Mouse (Mus musculus): ENCODE measurements at regions not wholly inside any gene's neighbourhood (a gene's known extent, or its start where the extent isn't known, plus 50 kb on each side); places are given as distances from the start of the nearest gene placed in this dataset.

- TF ChIP-seq CTCF (IDR thresholded peaks at IDR 0.05; ENCODE audit: control insufficient read depth, insufficient read depth, insufficient read length) (no peak), FOSL1 (IDR thresholded peaks at IDR 0.05; ENCODE audit: insufficient read depth, low read length, poor library complexity, severe bottlenecking) (no peak), USF1 (IDR thresholded peaks at IDR 0.05; ENCODE audit: low read depth) (no peak)
- H3K4me3 ChIP-seq (ENCODE audit: insufficient read depth, poor library complexity, severe bottlenecking) = no peak overlapping the region
Observed at GRCm38 (mm10) chr6:81698173-81698572, 225.3 kb upstream of the Gcfc2 start.

GRCm38 (mm10) chr6:81714867-81715266 is 208.6 kb upstream of the Gcfc2 start:
- TF ChIP-seq MYOG (IDR thresholded peaks at IDR 0.05; ENCODE audit: control insufficient read depth, extremely low read depth, insufficient read length) = no peak
- TF ChIP-seq USF1 (IDR thresholded peaks at IDR 0.05; ENCODE audit: low read depth) = no peak
- no peak for TF ChIP-seq FOSL1 (IDR thresholded peaks at IDR 0.05; ENCODE audit: insufficient read depth, low read length, poor library complexity, severe bottlenecking)
- TF ChIP-seq CTCF (IDR thresholded peaks at IDR 0.05; ENCODE audit: control insufficient read depth, insufficient read depth, insufficient read length) = no peak
- no peak for TF ChIP-seq CEBPB (IDR thresholded peaks at IDR 0.05; ENCODE audit: low read depth)
- TF ChIP-seq MYOD1 (IDR thresholded peaks at IDR 0.05; ENCODE audit: control insufficient read depth, insufficient read length, low read depth) = no peak
- no peak for TF ChIP-seq MAX (IDR thresholded peaks at IDR 0.05)
- no peak overlapping the region for H3ac ChIP-seq (ENCODE audit: control insufficient read depth, insufficient read length, low read depth)
- no peaks in the 10 kb centered on the region for H3K36me3 ChIP-seq (ENCODE audit: control insufficient read depth, insufficient read depth)
- no peak overlapping the region for H3K4me3 ChIP-seq (ENCODE audit: insufficient read depth, poor library complexity, severe bottlenecking)
- H3K79me3 ChIP-seq (ENCODE audit: low read depth) = no peaks in the 10 kb centered on the region
- no peaks in the 10 kb centered on the region for H3K27me3 ChIP-seq (ENCODE audit: control insufficient read depth, insufficient read depth, insufficient read length)
- H3K79me2 ChIP-seq (ENCODE audit: control insufficient read depth, insufficient read depth) = no peaks in the 10 kb centered on the region

More at GRCm38 (mm10) chr6:81698173-81698572, 225.3 kb upstream of the Gcfc2 start:
- H3ac ChIP-seq (ENCODE audit: control insufficient read depth, insufficient read length, low read depth) = no peak overlapping the region
- H3K79me2 ChIP-seq (ENCODE audit: control insufficient read depth, insufficient read depth) = no peaks in the 10 kb centered on the region
- H3K36me3 ChIP-seq (ENCODE audit: control insufficient read depth, insufficient read depth) = no peaks in the 10 kb centered on the region
- no peaks in the 10 kb centered on the region for H3K79me3 ChIP-seq (ENCODE audit: low read depth)
- H3K27me3 ChIP-seq (ENCODE audit: control insufficient read depth, insufficient read depth, insufficient read length) = no peaks in the 10 kb centered on the region

- no peaks in the 10 kb centered on the region for H3K79me3 ChIP-seq (ENCODE audit: low read depth)
- H3K27me3 ChIP-seq (ENCODE audit: control insufficient read depth, insufficient read depth, insufficient read length) = no peaks in the 10 kb centered on the region
- H3K36me3 ChIP-seq (ENCODE audit: control insufficient read depth, insufficient read depth) = no peaks in the 10 kb centered on the region
- no peak overlapping the region for H3ac ChIP-seq (ENCODE audit: control insufficient read depth, insufficient read length, low read depth)
- TF ChIP-seq MYOG (IDR thresholded peaks at IDR 0.05; ENCODE audit: control insufficient read depth, extremely low read depth, insufficient read length) = no peak
- TF ChIP-seq CEBPB (IDR thresholded peaks at IDR 0.05; ENCODE audit: low read depth) = no peak
- no peak for TF ChIP-seq FOSL1 (IDR thresholded peaks at IDR 0.05; ENCODE audit: insufficient read depth, low read length, poor library complexity, severe bottlenecking)
- TF ChIP-seq MAX (IDR thresholded peaks at IDR 0.05) = no peak
- no peak for TF ChIP-seq MYOD1 (IDR thresholded peaks at IDR 0.05; ENCODE audit: control insufficient read depth, insufficient read length, low read depth)
- TF ChIP-seq CTCF (IDR thresholded peaks at IDR 0.05; ENCODE audit: control insufficient read depth, insufficient read depth, insufficient read length) = no peak
- no peak for TF ChIP-seq USF1 (IDR thresholded peaks at IDR 0.05; ENCODE audit: low read depth)
- no peaks in the 10 kb centered on the region for H3K79me2 ChIP-seq (ENCODE audit: control insufficient read depth, insufficient read depth)
- H3K4me3 ChIP-seq (ENCODE audit: insufficient read depth, poor library complexity, severe bottlenecking) = no peak overlapping the region
Observed at GRCm38 (mm10) chr6:81716371-81716770, 207.1 kb upstream of the Gcfc2 start.

GRCm38 (mm10) chr6:81724601-81725545 is 198.6 kb upstream of the Gcfc2 start:
- Histone ChIP-seq H3ac (ENCODE audit: control insufficient read depth, insufficient read length, low read depth) (no peak overlapping the region), H3K79me2 (ENCODE audit: control insufficient read depth, insufficient read depth) (no peaks in the 10 kb centered on the region), H3K79me3 (ENCODE audit: low read depth) (no peaks in the 10 kb centered on the region), H3K27me3 (ENCODE audit: control insufficient read depth, insufficient read depth, insufficient read length) (no peaks in the 10 kb centered on the region), H3K36me3 (ENCODE audit: control insufficient read depth, insufficient read depth) (no peaks in the 10 kb centered on the region), H3K4me3 (ENCODE audit: insufficient read depth, poor library complexity, severe bottlenecking) (no peak overlapping the region)
- TF ChIP-seq MYOD1 (IDR thresholded peaks at IDR 0.05; ENCODE audit: control insufficient read depth, insufficient read length, low read depth) (no peak), USF1 (IDR thresholded peaks at IDR 0.05; ENCODE audit: low read depth) (no peak), CEBPB (IDR thresholded peaks at IDR 0.05; ENCODE audit: low read depth) (no peak), FOSL1 (IDR thresholded peaks at IDR 0.05; ENCODE audit: insufficient read depth, low read length, poor library complexity, severe bottlenecking) (no peak), MAX (IDR thresholded peaks at IDR 0.05) (no peak), CTCF (IDR thresholded peaks at IDR 0.05; ENCODE audit: control insufficient read depth, insufficient read depth, insufficient read length) (no peak), MYOG (IDR thresholded peaks at IDR 0.05; ENCODE audit: control insufficient read depth, extremely low read depth, insufficient read length) (no peak)

GRCm38 (mm10) chr6:81731631-81732030 is 191.8 kb upstream of the Gcfc2 start:
- Histone ChIP-seq H3ac (ENCODE audit: control insufficient read depth, insufficient read length, low read depth) (no peak overlapping the region), H3K4me3 (ENCODE audit: insufficient read depth, poor library complexity, severe bottlenecking) (no peak overlapping the region), H3K79me3 (ENCODE audit: low read depth) (no peaks in the 10 kb centered on the region), H3K27me3 (ENCODE audit: control insufficient read depth, insufficient read depth, insufficient read length) (no peaks in the 10 kb centered on the region), H3K36me3 (ENCODE audit: control insufficient read depth, insufficient read depth) (no peaks in the 10 kb centered on the region), H3K79me2 (ENCODE audit: control insufficient read depth, insufficient read depth) (no peaks in the 10 kb centered on the region)
- TF ChIP-seq CTCF (IDR thresholded peaks at IDR 0.05; ENCODE audit: control insufficient read depth, insufficient read depth, insufficient read length) (no peak), USF1 (IDR thresholded peaks at IDR 0.05; ENCODE audit: low read depth) (no peak), MYOG (IDR thresholded peaks at IDR 0.05; ENCODE audit: control insufficient read depth, extremely low read depth, insufficient read length) (no peak)

GRCm38 (mm10) chr6:81733527-81733926 is 189.9 kb upstream of the Gcfc2 start:
- H3K27me3 ChIP-seq (ENCODE audit: control insufficient read depth, insufficient read depth, insufficient read length) = no peaks in the 10 kb centered on the region
- H3K36me3 ChIP-seq (ENCODE audit: control insufficient read depth, insufficient read depth) = no peaks in the 10 kb centered on the region
- no peak for TF ChIP-seq MYOD1 (IDR thresholded peaks at IDR 0.05; ENCODE audit: control insufficient read depth, insufficient read length, low read depth)
- no peak for TF ChIP-seq USF1 (IDR thresholded peaks at IDR 0.05; ENCODE audit: low read depth)
- TF ChIP-seq MAX (IDR thresholded peaks at IDR 0.05) = no peak
- TF ChIP-seq MYOG (IDR thresholded peaks at IDR 0.05; ENCODE audit: control insufficient read depth, extremely low read depth, insufficient read length) = no peak
- no peak for TF ChIP-seq CTCF (IDR thresholded peaks at IDR 0.05; ENCODE audit: control insufficient read depth, insufficient read depth, insufficient read length)
- TF ChIP-seq CEBPB (IDR thresholded peaks at IDR 0.05; ENCODE audit: low read depth) = no peak
- no peak for TF ChIP-seq FOSL1 (IDR thresholded peaks at IDR 0.05; ENCODE audit: insufficient read depth, low read length, poor library complexity, severe bottlenecking)

More at GRCm38 (mm10) chr6:81733527-81733926, 189.9 kb upstream of the Gcfc2 start:
- no peak overlapping the region for H3ac ChIP-seq (ENCODE audit: control insufficient read depth, insufficient read length, low read depth)
- no peaks in the 10 kb centered on the region for H3K79me2 ChIP-seq (ENCODE audit: control insufficient read depth, insufficient read depth)
- no peaks in the 10 kb centered on the region for H3K79me3 ChIP-seq (ENCODE audit: low read depth)
- no peak overlapping the region for H3K4me3 ChIP-seq (ENCODE audit: insufficient read depth, poor library complexity, severe bottlenecking)

Measured in C2C12 (cell line).